Mouse (Mus musculus): ENCODE data around the gene Tmem174.
A peak's percentile ranks its signal among the peaks of the same experiment; 100 is the strongest.

Tmem174 gene

GRCm38 (mm10) chr13:98633641-98634484 lies 3.3 kb downstream of the Tmem174 start:
- DNase-seq (ENCODE audit: low spot score), result no peak

- DNase-seq (ENCODE audit: low spot score), result no peak
These were observed 4.8 kb downstream of the Tmem174 start for GRCm38 (mm10) chr13:98632306-98632942.

GRCm38 (mm10) chr13:98631105-98631838 lies 5.9 kb downstream of the Tmem174 start:
- no peak for DNase-seq (ENCODE audit: low spot score)

- DNase-seq (ENCODE audit: low spot score), result no peak
These were observed 10.5 kb downstream of the Tmem174 start for GRCm38 (mm10) chr13:98626736-98627135.

- DNase-seq (ENCODE audit: low spot score), result no peak
These were observed 12.7 kb downstream of the Tmem174 start for GRCm38 (mm10) chr13:98624506-98624905.

- no peak for DNase-seq (ENCODE audit: low spot score)
These were observed 14.2 kb downstream of the Tmem174 start for GRCm38 (mm10) chr13:98622881-98623549.

GRCm38 (mm10) chr13:98617429-98618067 lies 19.7 kb downstream of the Tmem174 start:
- no peak for DNase-seq (ENCODE audit: low spot score)

- DNase-seq (ENCODE audit: low spot score), result no peak
These were observed 29.2 kb downstream of the Tmem174 start for GRCm38 (mm10) chr13:98607885-98608477.

- no peak for DNase-seq (ENCODE audit: low spot score)
These were observed 33.4 kb downstream of the Tmem174 start for GRCm38 (mm10) chr13:98603799-98604198.

GRCm38 (mm10) chr13:98596746-98597145 lies 40.5 kb downstream of the Tmem174 start:
- peak; percentile 6 for DNase-seq (ENCODE audit: low spot score)

GRCm38 (mm10) chr13:98594726-98595141 lies 42.5 kb downstream of the Tmem174 start:
- DNase-seq (ENCODE audit: low spot score), result no peak

GRCm38 (mm10) chr13:98593938-98594539 lies 43.2 kb downstream of the Tmem174 start:
- no peak for DNase-seq (ENCODE audit: low spot score)

GRCm38 (mm10) chr13:98591406-98591805 lies 45.8 kb downstream of the Tmem174 start:
- DNase-seq (ENCODE audit: low spot score), result no peak

GRCm38 (mm10) chr13:98590693-98591389 lies 46.4 kb downstream of the Tmem174 start:
- DNase-seq (ENCODE audit: low spot score), result no peak

GRCm38 (mm10) chr13:98589572-98589971 lies 47.6 kb downstream of the Tmem174 start:
- no peak for DNase-seq (ENCODE audit: low spot score)

GRCm38 (mm10) chr13:98588951-98589501 lies 48.2 kb downstream of the Tmem174 start:
- DNase-seq (ENCODE audit: low spot score), result peak; percentile 82

GRCm38 (mm10) chr13:98588480-98588879 lies 48.7 kb downstream of the Tmem174 start:
- DNase-seq (ENCODE audit: low spot score), result no peak

- DNase-seq (ENCODE audit: low spot score), result no peak
These were observed 49.6 kb downstream of the Tmem174 start for GRCm38 (mm10) chr13:98587639-98588038.

GRCm38 (mm10) chr13:98586817-98587575 lies 50.2 kb downstream of the Tmem174 start:
- no peak for DNase-seq (ENCODE audit: low spot score)
